Mouse (Mus musculus) heart, adult 18-20 months (tissue): ENCODE measurements at regions not wholly inside any gene's neighbourhood (a gene's known extent, or its start where the extent isn't known, plus 50 kb on each side); places are given as distances from the start of the nearest gene placed in this dataset.

Source experiments
- DNase-seq, 2 experiments: peaks; one replicate each; pipeline ENCODE4 v3.0.0; 2021 to 2022; ENCODE audit warnings: mixed read lengths in 1 of 2

DNA sequence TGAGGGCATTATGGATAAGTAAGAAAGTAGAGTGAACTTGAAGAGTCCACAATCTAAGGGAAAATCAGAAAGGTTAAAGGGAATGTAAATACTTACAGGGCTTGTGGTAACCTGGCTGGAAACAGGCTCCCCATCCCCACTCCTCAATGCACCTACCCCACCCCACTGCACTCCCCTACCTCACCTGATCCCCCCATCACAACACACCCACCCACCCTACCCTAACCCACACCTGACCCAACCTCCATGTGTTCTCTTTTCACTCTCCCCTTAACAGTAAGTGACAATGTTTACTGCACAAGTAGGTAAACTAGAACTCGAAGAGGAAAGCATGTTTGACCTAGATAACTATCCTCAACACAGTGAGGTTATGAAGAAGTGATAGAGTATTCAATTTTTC lies 247.9 kb upstream of the Zc3h15 start:
- DNase-seq = no peak

DNA sequence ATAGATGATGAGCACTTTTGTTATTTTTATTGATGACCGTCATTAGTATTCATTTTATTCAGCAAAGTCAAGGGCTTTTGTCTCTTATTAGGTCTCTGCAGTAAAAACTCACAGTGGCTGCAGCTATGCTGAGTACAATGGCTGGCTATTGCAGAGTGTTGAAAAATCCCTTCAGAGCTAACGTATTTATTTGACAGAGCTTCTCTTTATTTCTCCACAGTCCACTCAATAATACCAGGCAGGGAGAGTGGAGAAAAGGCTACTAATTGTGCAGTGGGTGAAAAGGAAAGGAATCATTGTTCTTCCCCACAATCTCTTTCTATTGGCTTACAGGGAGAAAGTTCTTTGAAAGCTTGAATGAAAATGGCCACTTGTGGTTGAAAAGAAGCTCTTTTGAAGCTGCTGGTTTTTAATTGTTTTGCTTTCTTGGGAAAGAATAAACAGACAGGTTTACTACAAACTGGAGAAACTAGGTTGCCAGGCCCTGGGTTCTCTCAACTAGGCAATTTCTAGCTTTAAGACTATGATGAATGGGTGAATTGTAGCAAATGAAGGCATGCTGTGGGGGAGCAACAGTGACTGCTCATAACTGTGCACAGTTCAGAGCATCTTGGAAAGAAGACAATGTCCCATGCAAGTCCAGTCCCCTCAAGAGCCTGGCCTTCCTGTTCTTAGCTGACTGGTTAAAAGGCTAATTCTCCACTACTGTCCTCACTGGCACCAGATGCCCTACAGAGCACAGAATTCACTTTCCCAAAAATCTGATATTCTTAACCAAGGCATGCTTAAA lies 247.2 kb upstream of the Zc3h15 start:
- no peak for DNase-seq

DNA sequence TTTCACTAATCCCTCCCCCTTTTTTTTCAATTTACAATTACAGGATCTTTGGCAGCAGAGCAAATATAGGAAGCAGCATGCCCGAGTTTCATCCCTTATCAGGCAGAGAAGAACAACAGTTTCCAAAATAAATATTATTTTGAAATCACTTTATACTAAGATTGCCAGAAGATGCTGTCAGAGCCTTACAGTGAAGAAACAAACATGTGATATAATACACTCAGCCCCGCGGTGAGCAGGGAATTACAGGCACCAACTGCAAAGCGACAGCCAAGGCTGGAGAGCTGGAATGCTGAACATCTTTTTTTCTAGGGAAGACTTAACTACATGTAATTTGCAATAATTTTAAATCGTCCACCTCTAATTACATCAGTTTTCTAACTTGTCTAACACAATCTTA lies 201.5 kb upstream of the Zc3h15 start:
- peak; percentile 39 to 44 for DNase-seq

DNA sequence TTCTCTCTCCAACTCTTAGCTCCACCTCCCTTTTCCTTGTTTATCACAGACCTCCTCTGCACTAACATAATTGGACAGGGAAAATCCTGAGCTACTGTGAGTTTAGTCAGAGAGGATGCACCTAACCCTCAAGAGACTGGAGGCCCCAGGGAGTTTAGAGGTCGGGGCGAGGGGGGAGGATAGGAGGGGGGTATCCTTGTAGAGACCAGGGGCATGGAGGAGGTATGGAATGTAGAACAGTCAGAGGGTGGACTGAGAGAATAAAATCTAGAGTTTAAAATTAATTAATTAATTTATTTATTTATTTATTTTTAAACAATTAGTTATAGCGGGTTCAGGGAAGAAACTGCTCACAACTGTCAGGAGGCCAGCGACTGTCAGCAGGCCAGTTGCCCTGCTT lies 192.9 kb upstream of the Zc3h15 start:
- DNase-seq = no peak
